Mouse (Mus musculus): ENCODE results near the gene B3glct.

Gene B3glct

GRCm38 (mm10) chr5:149678100-149678989, at the start of gene B3glct:
Gene B3glct (plus strand): TSS chr5:149678230.
- DNase-seq (ENCODE audit: low spot score), result peak; percentile 82

GRCm38 (mm10) chr5:149634409-149635035, 43.5 kb upstream of the B3glct start:
- DNase-seq (ENCODE audit: low spot score), result no peak

DNA sequence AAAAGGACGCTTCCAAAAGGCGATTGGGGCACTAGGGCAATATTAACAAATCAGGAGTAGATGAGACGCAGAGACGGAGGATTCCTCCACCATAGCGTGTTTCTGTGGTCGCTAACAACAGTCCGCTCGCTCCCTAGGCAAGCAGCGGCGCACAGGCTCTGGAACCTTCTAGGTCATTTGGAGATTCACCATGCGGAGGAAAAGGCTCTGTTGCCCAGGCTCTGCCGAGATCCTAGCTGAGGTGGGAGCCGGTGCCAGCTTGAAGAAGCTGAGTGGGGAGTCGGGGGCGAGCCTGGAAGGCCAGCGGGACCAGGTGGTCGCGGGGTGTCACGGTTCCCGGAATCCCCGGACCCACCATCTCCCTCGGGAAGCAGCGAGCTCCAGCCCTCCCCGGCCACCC, 42.5 kb upstream of the B3glct start:
- no peak for DNase-seq (ENCODE audit: low spot score)

- peak; percentile 99 for DNase-seq (ENCODE audit: low spot score)
Measured at GRCm38 (mm10) chr5:149636075-149636920, 41.7 kb upstream of the B3glct start, which contains the start of gene Hsph1. Gene Hsph1 (minus strand): TSS chr5:149636376.

GRCm38 (mm10) chr5:149637306-149637705, 40.7 kb upstream of the B3glct start:
- DNase-seq (ENCODE audit: low spot score), result no peak

- no peak for DNase-seq (ENCODE audit: low spot score)
Measured at GRCm38 (mm10) chr5:149641277-149641892, 36.6 kb upstream of the B3glct start.

DNA sequence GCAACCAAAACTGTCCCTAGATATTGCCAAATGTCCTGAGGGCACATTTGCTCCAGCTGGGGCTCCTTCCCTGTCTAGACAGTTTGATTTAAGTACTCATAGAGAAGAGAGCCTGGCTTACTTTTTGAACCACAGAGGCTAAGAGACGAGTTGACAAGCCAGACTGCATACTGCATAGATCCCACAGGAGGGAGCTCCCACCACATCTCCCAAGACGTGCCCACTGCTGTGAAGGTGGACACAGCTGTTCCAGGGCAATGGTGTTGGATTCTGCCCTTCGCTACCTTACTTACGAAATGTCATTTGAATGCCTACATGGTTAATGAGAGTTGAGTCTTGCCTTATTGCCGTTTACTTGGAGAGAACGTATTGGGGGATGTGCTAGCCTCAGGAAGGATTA, 35.7 kb upstream of the B3glct start:
- DNase-seq (ENCODE audit: low spot score), result no peak

DNA sequence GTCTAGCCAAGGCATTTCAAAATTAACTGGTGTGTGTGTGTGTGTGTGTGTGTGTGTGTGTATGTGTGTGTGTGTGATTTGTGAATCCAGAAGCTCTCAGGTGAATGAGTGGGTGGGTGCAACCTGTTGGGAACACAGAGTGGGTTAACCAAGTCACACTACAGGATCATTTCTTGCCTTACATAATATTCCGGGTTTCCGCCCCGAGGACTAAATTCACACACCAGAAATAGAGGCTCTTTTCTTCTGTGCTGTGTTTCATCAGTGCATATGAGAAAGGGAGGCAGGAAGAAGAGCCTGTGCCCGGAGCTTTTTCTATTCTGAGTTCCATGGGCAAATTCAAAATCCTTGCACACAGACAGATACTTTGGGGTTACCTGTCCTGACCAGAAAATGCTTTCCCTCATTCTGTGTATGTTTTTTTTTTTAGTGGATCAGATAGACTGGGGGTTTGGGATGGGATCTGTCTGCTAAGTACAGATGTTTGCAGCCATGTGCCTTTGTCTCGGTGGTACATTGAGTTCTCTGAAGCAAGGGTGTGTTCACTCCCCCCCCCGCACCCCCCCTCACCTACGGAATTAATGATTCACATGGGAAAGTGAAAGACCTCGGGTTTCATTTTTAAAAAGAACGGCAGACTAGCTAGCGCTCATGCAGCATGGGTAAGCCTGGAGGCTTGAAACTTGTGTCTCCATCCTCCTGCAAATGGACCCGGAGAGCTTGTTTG, 35.1 kb upstream of the B3glct start:
- no peak for DNase-seq (ENCODE audit: low spot score)

- DNase-seq (ENCODE audit: low spot score), result peak; percentile 34
Measured at GRCm38 (mm10) chr5:149647367-149648115, 30.5 kb upstream of the B3glct start.

- DNase-seq (ENCODE audit: low spot score), result no peak
Measured at GRCm38 (mm10) chr5:149648196-149648595, 29.8 kb upstream of the B3glct start.

DNA sequence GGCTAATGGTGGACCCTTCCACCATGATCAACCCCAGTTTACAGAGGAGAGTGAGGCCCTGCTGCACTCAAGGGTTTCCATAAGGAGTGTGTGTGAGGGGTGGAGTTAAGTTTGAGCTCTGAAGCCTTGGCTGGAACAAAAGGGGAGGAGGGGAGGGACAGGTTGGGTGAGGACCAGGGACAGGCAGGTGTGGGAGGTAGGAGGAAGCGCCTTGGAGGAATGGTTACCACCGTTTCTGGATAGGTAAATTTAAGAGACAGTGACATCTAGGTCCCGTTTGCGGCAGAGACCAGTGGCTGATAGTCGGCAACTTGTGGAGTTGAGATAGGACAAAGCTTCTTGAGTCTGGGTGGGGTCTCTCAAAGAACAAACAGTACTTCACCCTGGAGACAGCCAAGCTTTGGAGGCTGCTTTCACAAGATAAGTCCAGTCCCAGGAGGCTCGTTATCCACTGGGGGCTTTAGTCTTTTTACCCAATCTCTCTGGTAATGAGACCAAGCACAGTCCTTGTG, 29.1 kb upstream of the B3glct start:
- no peak for DNase-seq (ENCODE audit: low spot score)

DNA sequence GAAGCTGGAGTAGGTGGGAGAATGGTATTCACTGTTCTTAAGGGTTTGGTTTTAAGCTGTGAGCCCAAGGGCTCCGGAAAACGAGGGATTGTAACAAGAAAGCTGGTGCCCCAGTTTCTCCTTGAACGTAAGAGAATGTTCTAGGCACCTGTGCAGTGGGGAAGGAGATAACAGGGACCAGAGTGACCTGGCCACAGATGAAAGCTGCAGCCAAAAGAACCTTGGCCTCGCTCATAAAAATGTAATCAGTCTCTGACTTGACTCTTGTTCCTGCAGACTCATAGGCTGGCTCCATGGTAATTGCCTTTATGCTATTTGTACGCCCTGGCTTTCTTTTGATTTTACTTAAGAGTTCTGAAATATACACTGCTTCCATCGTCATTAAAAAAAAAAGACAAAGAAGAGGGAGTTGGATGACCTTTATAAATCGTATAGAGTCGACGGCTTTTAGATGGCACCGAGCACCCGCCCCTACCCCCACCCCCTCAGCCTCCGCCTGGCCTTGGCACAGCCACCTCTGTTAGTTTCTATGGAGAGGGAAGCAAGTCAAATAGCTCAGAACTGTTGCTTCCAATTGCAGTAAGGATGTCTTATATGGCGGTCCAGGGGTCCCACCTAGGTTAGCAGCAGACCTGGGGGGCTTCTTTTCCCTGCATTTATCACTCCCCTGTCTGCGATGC, 28.4 kb upstream of the B3glct start:
- no peak for DNase-seq (ENCODE audit: low spot score)

GRCm38 (mm10) chr5:149650179-149650553, 27.9 kb upstream of the B3glct start:
- DNase-seq (ENCODE audit: low spot score), result no peak

DNA sequence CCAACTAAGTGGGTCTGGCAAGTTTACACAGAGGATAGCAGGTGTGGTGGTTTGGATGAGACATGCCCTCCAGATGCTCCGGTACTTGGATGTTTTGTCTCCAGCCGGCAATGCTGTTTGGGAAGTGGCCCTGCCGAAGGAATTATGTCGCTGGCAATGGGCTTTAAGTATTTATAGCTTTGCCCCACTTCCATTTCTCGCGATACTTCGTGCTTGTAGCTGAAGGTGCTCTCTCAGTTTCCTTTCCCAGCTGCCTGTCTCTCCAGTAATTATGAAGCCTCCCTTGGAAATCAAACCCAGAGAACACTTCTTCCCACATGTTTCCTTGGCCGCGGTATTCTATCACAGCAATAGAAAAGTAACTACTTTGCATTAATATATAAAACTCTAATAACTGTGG, 22.4 kb upstream of the B3glct start:
- no peak for DNase-seq (ENCODE audit: low spot score)

GRCm38 (mm10) chr5:149658022-149658421, 20.0 kb upstream of the B3glct start:
- DNase-seq (ENCODE audit: low spot score), result no peak

GRCm38 (mm10) chr5:149658741-149659413, 19.2 kb upstream of the B3glct start:
- DNase-seq (ENCODE audit: low spot score), result no peak

GRCm38 (mm10) chr5:149659414-149659780, 18.6 kb upstream of the B3glct start:
- DNase-seq (ENCODE audit: low spot score), result no peak

DNA sequence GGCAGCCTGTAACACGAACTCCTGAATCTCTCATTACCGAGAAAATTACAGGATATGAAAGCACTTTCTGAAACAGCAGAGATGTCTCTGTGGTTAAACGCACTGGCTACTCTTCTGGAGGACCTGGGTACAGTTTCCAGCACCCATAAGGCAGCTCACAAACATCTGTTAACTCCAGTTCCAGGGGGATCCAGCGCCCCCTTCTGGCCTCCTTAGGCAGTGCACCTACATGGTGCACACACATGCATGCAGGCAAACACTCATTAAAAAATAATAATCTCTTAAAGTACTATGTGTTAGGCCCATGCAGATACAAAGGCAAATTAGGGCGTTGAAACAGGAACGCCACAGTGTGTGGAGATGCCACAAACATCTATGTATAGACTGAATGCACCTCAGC, 16.6 kb upstream of the B3glct start:
- DNase-seq (ENCODE audit: low spot score), result no peak

DNA sequence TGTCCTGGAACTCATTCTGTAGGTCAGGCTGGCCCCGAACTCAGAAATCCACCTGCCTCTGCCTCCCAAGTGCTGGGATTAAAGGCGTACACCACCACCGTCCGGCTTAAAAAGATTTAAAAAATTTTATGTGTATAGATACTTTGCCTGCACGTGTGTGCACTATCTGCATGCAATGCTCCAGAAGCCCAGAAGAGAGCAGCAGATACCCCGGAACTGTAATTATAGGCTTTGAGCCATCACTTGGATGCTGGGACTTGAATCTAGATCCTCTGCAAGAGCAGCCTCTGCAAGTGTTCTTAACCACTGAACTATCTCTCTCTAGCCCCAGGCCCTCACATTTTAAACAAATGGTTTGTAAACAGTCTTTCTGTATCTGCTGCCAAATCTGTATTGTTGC, 15.1 kb upstream of the B3glct start:
- DNase-seq (ENCODE audit: low spot score), result no peak
